Mouse (Mus musculus) kidney, adult 11 months (tissue): ENCODE data around the gene Cacna1c.

Experiments used
- DNase-seq: peaks from one replicate; pipeline ENCODE4 v3.0.0; 2022

Gene Cacna1c

DNA sequence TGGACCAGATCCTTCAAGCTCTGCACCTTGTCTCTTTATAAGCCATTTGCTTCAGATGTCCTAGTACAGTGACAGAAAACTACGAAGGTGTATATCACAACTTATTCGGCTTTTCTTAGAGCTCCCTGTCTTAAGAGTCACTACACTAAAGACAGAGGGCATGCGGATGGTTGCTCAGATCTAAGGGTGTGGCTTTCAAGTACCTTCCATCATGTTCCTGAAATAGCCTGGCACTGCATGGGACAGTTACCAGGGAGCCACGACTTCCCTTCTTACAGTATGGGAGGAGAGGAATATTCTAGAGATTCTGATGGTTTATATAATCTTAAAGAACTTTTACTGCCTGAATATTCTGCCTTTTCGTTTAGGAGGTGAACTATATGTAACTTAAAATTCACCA is 289.3 kb downstream of the Cacna1c start:
- DNase-seq: no peak

DNA sequence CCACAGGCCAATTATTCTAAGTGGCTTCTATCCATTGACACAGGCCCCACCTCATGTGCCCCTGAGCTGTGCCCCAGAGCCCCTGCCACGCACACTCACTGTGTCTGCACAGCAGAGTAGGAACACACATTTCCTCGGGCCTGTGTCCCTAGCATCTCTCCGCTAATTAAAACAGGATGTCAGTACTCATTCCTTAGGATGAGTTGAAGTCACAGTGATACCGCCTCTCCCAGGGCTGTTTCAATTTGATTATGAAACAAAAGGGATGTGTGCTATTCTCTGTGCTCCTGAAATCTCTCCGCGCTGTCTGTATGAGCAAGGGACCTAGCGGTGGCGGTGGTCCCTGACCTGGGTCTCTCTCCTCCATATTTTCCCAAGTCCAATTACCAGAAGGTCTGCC is 296.5 kb downstream of the Cacna1c start:
- no peak for DNase-seq

DNA sequence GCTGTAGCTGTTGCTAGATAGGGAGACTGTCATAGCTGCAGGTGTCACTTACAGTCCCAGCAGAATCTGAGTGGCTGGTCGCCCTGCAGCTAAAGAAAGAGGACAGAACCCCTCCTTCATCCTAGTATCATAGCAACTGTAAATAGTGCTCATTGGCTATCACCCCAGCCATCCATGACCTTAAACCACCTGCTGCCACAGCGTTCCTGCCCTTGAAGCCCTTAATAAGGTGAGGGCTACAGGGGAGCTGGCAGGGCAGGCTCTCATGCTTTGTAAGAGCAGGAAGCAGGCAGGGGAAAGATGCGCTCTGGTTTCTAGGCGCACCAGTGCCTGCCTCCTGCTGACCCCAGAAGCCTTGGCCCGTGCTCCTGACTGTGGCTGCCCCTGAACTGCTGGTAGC is 299.1 kb downstream of the Cacna1c start:
- peak; percentile 20 for DNase-seq

DNA sequence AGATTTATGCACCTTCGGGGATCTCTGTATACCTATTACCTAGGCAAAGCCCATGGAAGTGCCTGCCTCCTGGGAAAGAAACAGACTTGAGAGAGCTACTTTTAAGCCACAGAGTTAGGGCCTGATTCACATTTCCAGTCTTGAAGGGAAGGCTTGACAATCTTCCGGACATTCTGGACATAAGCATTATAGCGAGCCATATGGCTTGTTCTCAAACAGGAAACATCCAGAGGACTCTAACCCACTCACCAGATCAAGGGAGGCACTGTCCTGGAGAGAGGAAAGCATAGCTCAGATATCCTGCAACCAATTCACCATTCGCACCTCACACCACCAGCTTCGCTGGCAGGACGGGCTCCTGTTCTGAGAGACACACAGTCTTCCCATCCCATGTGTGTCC is 302.2 kb downstream of the Cacna1c start:
- DNase-seq: no peak

DNA sequence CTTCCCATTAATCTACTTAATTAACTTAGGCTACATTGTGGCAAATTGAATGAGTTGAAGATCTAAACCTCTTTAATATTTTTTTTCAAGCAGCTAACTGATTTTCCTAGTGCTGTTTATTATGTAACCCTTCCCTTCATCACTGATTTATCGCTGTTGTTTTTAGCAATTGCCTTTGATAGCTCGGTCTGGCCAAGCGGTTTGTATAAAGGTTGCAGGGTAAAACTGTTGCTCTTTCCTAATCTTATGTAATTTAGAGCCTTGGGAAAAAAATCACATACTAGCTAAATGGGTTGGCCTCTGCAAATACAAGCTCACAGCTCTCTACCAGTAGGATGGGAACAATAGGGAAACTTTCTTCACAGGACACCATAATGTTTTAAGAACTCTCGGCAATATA is 306.8 kb downstream of the Cacna1c start:
- DNase-seq: no peak

DNA sequence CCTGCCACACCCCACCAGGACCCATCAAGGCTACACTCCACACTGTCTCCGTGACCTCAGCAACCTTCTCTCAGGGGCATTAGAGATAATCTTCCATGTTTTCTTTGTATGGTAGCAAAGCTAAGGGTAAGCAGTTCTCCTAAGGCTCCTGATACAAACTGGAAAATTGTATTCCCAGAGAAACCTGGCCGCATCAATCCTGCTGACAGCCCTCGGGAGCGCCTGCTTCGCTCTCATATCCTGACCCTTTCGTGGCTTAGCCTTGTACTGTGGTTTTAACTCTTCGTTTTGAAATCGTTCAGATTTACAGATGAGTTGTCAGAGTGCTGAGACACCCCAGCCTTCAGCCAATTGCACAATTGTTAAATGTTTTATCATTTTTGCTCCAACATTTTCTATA is 309.2 kb downstream of the Cacna1c start:
- no peak for DNase-seq

DNA sequence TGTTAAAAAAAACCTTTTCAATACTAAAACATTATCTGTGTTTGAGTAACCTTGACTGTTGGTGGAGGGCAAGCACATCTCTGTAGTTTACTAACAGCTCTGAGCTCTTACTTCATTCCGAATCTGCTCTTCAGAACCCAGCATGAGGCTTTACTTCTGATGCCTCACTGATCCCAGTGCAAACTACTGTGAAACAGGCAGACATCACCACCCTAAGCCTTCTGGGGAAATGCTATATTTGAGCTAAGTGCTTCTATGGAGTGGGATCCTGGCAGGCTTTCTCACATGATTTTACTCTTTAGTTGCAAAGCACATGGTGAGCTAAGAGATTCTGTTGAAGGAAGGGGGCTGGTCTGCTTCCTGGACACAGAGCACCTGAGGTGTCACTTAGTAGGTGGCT is 311.3 kb downstream of the Cacna1c start:
- no peak for DNase-seq

DNA sequence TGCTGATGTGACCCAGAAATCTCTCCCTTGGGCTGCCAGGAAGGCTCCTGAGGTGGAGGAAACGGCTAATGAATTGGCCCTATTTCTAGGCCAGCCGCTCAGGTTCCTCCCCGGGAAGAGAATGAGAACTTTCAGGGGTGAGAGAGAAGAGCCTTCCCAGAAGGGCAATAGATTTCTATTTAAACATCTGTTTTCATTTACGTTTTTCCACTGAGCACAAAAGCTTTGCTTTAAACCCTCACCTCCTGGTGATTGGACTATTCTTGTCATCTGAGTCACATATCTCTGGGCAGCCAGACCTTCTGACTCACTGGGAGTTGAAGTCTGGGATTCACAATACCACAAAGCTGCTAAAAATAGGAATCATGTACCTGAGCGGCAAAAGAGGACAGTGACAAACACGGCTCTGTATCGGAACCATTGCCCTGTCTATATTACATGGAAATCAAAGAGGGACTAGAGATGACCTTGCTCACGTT is 312.1 kb downstream of the Cacna1c start:
- DNase-seq: no peak

DNA sequence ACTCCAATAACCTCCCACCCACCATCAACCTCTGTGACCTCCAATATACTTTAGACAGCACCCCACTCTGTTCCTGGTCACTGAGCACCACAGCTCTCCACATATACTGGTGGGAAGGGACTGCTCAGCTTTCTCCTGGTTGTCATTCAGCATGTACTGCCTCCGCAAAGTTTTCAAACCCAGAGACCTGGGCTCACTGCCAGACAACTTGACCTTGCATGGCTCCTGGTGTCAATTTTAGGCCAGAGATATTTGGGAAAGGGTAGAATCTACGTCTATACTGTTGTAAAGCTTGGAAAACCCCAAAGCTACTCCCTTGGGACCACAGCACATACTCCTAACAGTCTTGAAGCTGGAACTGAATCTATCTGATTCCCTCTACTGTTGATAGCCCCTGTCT is 320.0 kb downstream of the Cacna1c start:
- no peak for DNase-seq

DNA sequence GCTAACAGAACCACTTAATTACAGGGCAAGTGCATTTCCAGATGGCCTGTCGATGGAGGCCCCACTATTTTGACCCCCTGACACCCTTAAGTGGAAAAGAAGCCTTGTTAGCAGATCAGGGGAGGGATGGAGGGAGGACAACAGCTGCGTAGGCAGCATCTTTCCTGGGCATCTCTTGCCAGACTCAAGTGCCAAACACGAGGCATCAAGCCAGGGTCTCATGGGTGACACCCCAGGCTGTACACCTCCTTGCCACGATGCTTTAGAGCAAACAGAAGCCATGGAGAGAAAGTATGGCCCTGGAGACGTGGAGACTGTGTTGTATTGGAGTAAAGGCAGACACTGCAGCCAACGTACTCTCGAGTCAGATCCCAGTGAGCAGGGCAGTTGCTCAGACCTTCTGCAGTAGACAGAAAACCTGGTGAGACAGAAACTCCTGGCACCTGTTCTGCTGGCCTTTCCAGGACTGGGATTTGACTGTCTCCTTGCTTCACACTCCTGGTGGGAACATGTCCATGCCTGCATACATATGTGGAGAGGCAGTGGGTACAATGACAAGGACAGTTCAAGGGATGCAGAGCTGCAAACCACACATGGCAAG is 325.9 kb downstream of the Cacna1c start:
- no peak for DNase-seq

DNA sequence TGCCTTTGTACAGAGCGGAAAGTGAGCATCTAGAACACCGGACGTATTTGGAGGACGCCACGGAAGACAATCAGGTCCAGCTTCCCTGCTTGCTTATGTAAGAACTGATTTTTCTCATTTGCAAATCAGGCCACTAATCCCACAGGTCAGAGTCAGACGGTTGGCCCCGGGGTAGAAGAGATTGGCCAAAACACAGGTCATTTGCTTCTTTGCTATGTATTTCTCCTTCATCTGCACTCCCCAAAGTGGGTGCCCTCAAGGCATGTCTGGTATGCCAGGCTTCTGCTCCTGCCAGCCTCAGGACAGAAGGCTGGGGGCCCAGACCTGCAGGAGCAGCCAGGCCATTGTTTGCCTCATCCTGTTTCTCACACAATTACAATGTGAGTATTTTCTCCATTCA is 328.8 kb downstream of the Cacna1c start:
- DNase-seq: no peak

DNA sequence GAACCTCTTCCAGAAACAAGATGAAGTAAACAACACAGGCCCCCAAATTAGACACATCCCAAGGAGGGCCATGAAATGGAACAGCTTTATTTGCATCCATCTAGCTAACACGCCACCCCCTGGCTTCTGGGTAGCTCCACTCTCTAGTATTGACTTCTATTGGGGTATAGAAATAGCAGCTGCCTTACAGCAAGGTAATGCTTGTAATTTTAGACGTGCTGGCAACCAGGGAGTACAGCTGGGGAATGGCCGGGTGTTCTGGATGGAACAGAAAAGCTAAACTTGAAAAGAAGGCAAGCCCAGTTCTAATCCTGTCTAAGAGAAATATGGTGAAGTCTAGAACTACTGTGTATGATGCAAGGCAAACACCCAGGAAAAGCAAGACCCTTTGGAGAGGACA is 329.3 kb downstream of the Cacna1c start:
- DNase-seq: no peak

DNA sequence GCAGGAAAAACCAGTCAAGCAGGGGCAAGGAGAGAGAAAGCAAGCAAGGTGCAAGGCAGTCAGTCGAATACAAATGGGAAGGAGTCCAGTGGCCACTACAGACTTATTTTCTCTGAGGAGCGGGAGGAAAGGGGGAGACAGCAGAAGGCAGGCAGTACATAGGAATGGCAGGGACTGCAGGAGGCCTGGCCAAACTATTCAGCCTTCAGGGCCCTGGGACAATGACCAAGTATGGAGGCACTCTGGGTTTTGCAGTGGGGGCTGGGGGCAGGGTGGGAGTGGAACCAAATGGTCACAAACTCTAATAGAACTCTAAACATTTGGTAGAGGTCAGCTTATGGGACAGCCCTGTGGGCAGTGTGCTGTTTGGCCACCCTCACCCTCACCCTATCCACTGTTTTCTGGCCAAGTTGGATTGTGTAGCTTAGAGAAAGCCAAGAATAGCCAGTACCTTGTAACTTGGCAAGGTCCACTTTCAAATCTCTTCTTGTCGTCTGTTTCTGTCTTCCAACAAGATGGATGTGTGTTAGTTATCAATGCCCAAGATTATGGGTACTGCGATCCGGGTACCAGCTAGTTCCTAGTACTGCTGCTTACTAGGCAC is 330.3 kb downstream of the Cacna1c start:
- DNase-seq: no peak

DNA sequence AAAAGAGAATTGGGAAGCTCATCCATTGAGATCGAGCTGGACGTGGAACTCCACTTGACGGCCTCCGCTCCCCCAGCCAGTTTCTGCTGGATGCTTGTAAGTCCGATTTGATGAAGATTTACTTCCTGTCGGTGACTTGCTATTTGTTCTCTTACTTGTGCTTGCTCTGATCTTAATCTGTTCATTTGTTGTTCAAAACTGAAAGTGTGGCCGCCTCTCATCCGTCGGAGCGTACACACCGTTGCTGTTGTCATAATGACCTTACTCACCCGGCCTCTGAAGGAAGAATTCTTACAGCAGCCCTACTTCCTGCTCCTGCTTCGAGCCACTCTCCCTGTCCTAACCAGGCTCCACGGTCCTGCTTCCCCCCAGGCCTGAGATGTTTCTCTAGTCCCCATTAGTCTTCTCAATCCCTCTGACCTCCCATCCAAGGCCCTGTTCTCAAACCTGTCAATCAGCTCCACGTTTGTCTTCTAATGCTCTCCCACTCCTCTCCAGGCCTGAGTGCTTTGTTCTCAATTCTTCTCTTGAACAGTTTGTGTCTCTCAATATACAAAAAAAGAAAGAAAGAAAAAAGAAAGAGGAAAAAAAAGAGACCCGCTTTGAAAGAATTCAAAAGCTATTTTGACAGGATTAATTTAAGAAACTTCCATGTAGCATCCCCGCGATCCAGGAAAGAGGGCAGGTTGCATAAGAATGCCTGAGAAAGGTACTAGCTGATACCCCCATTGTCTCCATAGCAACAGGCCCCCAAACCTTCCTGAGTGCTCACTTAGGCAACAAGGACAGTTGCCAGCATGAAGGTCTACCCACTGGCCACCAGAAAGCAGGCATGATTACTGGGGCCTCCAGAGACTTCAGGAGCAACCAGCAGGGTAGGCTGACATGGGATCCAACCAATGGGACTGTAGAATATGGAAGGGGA is 331.3 kb downstream of the Cacna1c start:
- no peak for DNase-seq

DNA sequence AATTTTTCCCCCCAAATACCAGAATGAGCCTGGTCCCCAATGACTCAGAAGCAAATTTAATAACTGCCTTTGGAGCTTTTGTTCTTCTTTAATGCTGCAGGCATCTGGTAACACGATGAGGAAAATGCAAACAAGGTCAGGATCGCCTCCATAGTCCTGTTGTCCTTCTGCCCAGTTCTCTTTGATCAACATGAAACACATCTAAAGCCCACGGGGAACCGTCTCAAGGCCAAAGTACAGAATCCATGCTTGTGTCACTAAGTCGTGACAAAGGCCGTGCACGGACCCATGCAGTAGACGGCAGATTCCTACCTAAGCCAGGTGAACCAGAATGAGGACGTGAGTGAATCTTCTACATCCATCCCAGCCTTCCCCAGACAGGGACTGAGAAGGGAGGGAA is 333.5 kb downstream of the Cacna1c start:
- no peak for DNase-seq

DNA sequence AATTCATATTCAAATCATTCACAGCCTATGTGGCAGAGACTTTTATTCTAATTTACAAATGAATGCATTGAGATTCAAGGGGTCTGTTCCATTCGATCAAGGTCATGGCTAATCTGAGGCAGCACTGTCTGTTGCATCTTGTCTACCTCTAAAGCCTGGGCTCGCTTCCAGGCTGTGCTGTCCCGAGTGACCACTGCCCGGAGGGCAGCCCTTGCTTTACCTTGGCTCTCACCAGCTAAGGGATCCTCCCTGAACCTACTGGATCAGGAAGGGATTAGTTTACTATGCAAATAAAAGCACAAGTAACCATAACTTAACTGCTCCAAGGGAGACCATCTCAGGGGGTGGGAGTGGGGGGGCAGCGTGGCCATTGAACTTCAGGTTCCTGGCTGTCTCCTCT is 334.1 kb downstream of the Cacna1c start:
- DNase-seq: no peak

DNA sequence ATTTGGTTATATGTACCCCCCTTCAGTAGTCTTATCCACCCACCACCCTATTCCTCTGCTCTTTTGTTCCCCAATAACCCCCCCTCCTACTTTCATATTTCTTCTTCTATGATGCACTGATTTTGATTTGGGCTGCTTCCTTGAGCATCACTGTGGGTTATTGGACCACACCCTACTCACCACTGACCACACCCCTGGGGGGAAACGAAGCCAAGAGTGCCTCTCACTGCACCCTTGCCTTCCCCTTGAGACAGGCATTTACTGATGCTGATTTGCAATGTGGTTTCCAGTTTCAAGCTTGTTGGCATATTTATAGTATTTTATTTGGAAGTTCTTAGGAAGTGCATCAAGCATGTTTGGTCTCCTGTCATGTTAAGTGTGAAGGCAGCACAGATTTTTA is 337.8 kb downstream of the Cacna1c start:
- no peak for DNase-seq

DNA sequence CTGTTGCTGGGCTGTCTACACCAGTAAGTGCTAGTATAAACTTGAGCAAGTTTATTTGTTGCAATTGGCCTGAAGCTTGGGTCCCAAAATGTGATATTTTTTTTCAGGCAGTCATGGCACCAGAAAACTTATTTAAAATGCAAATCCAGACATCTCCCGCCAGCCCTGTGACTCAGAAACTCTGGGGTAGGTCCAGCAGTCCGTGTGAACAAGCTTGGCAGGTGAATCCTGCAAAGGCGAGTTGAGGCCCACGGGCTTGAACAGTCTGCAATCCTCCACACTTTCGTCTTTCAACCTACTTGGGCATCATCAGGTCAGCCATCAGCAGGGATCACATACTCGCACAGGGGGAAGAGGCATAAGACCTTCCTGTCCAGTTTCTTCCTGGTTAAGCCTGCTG is 344.1 kb downstream of the Cacna1c start:
- DNase-seq: no peak

DNA sequence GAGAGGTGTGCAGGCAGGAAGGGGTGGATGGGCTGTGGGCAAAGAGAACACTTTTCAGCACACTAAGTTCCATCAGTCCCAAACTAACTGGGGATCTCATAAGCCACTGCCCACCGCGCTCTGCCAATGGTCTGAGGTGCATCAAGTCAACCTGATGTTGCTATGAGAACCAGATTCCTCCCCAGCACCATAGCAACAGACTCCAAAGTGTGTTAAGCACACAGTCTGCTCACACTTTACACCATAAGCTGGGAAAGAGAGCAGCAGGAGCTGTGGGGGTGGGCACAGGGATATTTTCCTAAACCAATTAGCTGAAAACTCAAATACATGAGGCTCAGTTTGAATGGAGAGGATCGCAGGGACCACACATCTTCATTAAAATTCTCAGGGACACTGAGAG is 345.1 kb downstream of the Cacna1c start:
- no peak for DNase-seq

DNA sequence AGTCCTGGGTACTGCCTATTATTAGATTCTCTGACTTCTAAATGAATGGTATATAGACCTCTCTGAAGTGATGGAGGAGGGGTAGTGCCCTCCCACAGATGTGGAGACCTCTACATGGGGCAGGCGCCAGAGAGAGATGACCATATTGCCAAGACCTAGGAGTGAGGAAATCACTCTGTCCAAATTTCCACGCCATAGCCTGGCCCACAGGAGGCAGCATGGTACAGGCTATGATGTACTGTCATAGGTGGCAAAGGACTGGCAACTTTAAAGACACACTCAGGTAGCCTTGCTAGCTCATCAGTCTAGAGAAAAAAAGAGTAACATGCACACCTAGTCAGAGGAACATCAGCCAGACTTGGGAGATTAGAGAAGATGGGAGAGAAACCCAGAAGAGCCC is 347.6 kb downstream of the Cacna1c start:
- no peak for DNase-seq

DNA sequence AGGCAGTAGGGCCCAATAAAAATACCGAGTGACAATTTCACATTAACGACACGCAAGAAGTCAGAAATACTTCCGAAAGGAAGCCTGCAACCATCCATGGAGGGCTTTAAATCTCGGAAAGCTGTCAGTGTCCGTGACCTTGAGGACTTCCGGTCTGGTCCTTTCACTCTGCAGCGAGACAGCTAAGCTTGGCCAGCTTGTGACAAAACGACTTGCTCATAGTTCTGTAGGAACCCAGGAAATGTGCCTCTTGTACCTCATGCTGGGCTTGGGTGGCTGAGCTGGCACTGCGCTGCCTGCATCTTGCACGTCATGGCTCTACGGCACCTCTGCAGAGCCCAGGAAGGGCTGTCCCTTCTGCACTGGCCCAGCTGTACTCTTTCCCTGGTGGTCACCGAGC is 348.5 kb downstream of the Cacna1c start:
- DNase-seq: peak; percentile 35

DNA sequence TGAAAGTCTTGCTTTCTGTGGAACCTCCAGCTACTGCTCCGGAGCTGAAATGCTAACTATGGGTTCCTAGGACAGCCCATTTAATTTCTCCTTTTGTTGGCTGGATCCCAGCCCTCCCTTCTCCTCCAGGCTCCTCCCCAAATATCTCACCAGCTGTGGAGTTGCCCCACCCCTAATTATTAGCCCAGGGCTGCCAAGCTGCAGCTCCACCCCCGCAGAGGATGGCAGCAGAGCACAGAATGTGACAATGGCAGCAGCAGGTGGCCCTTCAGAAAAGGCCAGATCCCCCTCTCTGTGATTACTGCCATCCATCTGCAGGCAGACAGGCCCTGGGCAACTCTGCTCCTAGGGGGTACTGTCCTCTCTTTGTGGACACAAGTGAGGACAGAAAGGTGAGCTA is 350.4 kb downstream of the Cacna1c start:
- DNase-seq: no peak

DNA sequence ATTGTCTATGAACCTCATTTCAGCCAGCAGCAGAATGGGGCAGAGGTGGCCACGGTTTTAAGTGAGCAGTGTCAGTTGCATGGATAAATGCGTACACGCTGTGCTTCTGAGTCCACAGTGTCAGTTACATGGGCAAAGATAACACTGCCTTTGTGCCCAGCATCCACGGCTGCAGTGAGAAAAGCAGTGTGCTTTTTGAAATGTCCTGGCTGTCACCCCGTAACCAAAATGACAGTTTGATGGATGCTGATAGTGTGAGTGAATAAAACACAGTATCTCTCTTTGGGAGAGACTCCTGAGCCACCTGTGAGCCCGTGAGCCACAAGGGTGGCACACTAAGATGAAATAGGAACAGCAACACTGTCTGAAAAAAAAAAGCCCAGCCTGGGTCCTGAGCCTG is 351.0 kb downstream of the Cacna1c start:
- no peak for DNase-seq

DNA sequence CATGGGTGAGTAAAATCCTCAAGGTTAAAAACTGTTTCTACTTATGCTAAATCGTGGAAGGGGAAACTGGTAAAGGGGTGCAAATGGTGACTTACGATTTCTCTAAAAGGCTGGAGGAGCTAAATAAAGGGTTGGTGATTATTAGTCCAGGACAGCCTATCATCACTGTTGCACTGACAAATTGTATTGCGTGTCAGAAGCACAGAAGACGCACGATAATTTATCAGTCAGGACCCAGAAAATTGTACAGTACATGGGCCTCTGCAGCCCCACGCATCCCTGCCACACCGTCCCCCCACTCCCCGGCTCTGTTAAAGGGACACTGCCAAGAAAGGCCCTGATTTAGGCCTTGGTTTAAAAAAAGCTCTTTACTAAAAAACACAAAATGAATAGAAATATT is 352.7 kb downstream of the Cacna1c start:
- DNase-seq: no peak
